Mouse (Mus musculus) spleen, adult 2 months (tissue): ENCODE data around the gene Zfp385b. TPM values are rescaled to one million over a fixed set of nuclear protein-coding genes. Genes with fewer than 3 reads are reported as not detected.

Experiments used
- DNase-seq, 2 experiments: peaks; one replicate each; pipeline versions ENCODE4 v3.0.0 to v3.0.0-alpha.2; 2012 to 2021; ENCODE audit warnings: low spot score in 2 of 2, low read depth in 1 of 2
- H3K27ac ChIP-seq: fragments of 200-500 bp; 2 replicates; pipeline ENCODE4 v1.5.1; 2012; ENCODE audit warnings: low read length, inconsistent platforms; ENCODE audit not compliant: insufficient read depth
- H3K27me3 ChIP-seq: fragments of 200-500 bp; 2 replicates; pipeline ENCODE4 v1.6.1; 2012; ENCODE audit warnings: mild to moderate bottlenecking, moderate library complexity, low read length, inconsistent platforms; ENCODE audit not compliant: control insufficient read depth, insufficient read depth
- H3K36me3 ChIP-seq: fragments of 200-500 bp; 2 replicates; pipeline ENCODE4 v1.6.1; 2012; ENCODE audit warnings: mild to moderate bottlenecking, low read length, inconsistent platforms; ENCODE audit not compliant: control insufficient read depth, insufficient read depth
- H3K4me1 ChIP-seq: fragments of 200-500 bp; 2 replicates; pipeline ENCODE4 v1.6.1; 2011; ENCODE audit warnings: inconsistent platforms; ENCODE audit not compliant: control insufficient read depth, insufficient read depth, insufficient read length
- H3K4me3 ChIP-seq: fragments of 200-500 bp; 2 replicates; pipeline ENCODE4 v1.5.1; 2011; ENCODE audit warnings: mild to moderate bottlenecking, inconsistent platforms; ENCODE audit not compliant: insufficient read depth, insufficient read length; ENCODE audit errors: extremely low read depth
- CTCF ChIP-seq: fragments of 200-500 bp; IDR thresholded peaks from 2 replicates; pipeline ENCODE4 v1.5.1; 2011; ENCODE audit warnings: mild to moderate bottlenecking, inconsistent platforms; ENCODE audit not compliant: insufficient read depth, insufficient read length, insufficient replicate concordance; ENCODE audit errors: extremely low read depth
- POLR2A ChIP-seq: fragments of 200-500 bp; IDR thresholded peaks from 2 replicates; pipeline ENCODE4 v1.6.1; 2011; ENCODE audit warnings: low read depth, low read length, inconsistent platforms
- WGBS: fragments of 180-500 bp; shearing (Covaris S2); methylation state at CpG from one replicate; pipeline ENCODE4 v1.1.7; 2018; 5-methylcytosine and 5-hydroxymethylcytosine counted together
- polyA plus RNA-seq: library from polyadenylated mRNA; depleted of rRNA; stranded (reverse); fragments of >200 nt; gene quantifications from 2 replicates; pipeline ENCODE4 v1.2.3, GENCODE M21; 2012; rRNA removed

Gene Zfp385b
- 0.02 TPM in 1 of 2 replicates, not detected in the other for polyA plus RNA-seq

- Histone ChIP-seq H3K27ac (no peak within 1 kb of the TSS), H3K4me1 (no peaks in the 10 kb centered on the region), H3K27me3 (peaks cover 8% of the 10 kb centered on the region), H3K36me3 (no peaks in the 10 kb centered on the region), H3K4me3 (no peak within 1 kb of the TSS)
- DNase-seq = no peak
- TF ChIP-seq CTCF = no peak
- no peak for TF ChIP-seq POLR2A
These were observed at the start of gene Zfp385b for GRCm38 (mm10) chr2:77819539-77819938. Gene Zfp385b (minus strand): TSS chr2:77819639.

- Histone ChIP-seq H3K27ac (no peak overlapping the region), H3K36me3 (no peaks in the 10 kb centered on the region), H3K27me3 (no peaks in the 10 kb centered on the region), H3K4me3 (no peak overlapping the region), H3K4me1 (no peaks in the 10 kb centered on the region)
- DNase-seq = no peak
- WGBS = 78% methylated on average over 6 of the region's 6 CpGs
- TF ChIP-seq POLR2A (no peak), CTCF (no peak)
These were observed 44.5 kb upstream of the Zfp385b start for GRCm38 (mm10) chr2:77863934-77864333.

- H3K36me3 ChIP-seq = no peaks in the 10 kb centered on the region
- 87% methylated on average over 15 of the region's 15 CpGs for WGBS
- no peaks in the 10 kb centered on the region for H3K27me3 ChIP-seq
- DNase-seq = no peak
- H3K4me3 ChIP-seq = no peak overlapping the region
- H3K27ac ChIP-seq = no peak overlapping the region
- TF ChIP-seq CTCF (no peak), POLR2A (no peak)
- H3K4me1 ChIP-seq = no peaks in the 10 kb centered on the region
These were observed 44.1 kb upstream of the Zfp385b start for GRCm38 (mm10) chr2:77863522-77863921.

- H3K4me3 ChIP-seq = no peak overlapping the region
- H3K36me3 ChIP-seq = no peaks in the 10 kb centered on the region
- H3K27ac ChIP-seq = no peak overlapping the region
- no peak for DNase-seq
- no peaks in the 10 kb centered on the region for H3K27me3 ChIP-seq
- TF ChIP-seq POLR2A = no peak
- TF ChIP-seq CTCF = no peak
- no peaks in the 10 kb centered on the region for H3K4me1 ChIP-seq
- WGBS = 55% methylated on average over 6 of the region's 6 CpGs
These were observed 22.0 kb upstream of the Zfp385b start for GRCm38 (mm10) chr2:77841464-77841863.

GRCm38 (mm10) chr2:77839587-77839986 lies 20.1 kb upstream of the Zfp385b start:
- Histone ChIP-seq H3K36me3 (no peaks in the 10 kb centered on the region), H3K4me3 (no peak overlapping the region), H3K27me3 (no peaks in the 10 kb centered on the region), H3K27ac (no peak overlapping the region), H3K4me1 (no peaks in the 10 kb centered on the region)
- no peak for TF ChIP-seq POLR2A
- TF ChIP-seq CTCF = no peak
- 91% methylated on average over 17 of the region's 17 CpGs for WGBS
- DNase-seq = no peak

GRCm38 (mm10) chr2:77838688-77839087 lies 19.2 kb upstream of the Zfp385b start:
- TF ChIP-seq CTCF = no peak
- no peak for TF ChIP-seq POLR2A
- DNase-seq = no peak
- no peaks in the 10 kb centered on the region for H3K36me3 ChIP-seq
- H3K4me1 ChIP-seq = no peaks in the 10 kb centered on the region
- no peaks in the 10 kb centered on the region for H3K27me3 ChIP-seq
- WGBS = 73% methylated on average over 1 of the region's 1 CpGs
- H3K27ac ChIP-seq = no peak overlapping the region
- H3K4me3 ChIP-seq = no peak overlapping the region

- H3K27ac ChIP-seq = no peak overlapping the region
- TF ChIP-seq CTCF (no peak), POLR2A (no peak)
- H3K4me1 ChIP-seq = no peaks in the 10 kb centered on the region
- WGBS = 50% methylated on average over 3 of the region's 3 CpGs
- no peak for DNase-seq
- no peaks in the 10 kb centered on the region for H3K36me3 ChIP-seq
- H3K27me3 ChIP-seq = no peaks in the 10 kb centered on the region
- no peak overlapping the region for H3K4me3 ChIP-seq
These were observed 16.3 kb upstream of the Zfp385b start for GRCm38 (mm10) chr2:77835781-77836180.
